In the genomic region with DNA sequence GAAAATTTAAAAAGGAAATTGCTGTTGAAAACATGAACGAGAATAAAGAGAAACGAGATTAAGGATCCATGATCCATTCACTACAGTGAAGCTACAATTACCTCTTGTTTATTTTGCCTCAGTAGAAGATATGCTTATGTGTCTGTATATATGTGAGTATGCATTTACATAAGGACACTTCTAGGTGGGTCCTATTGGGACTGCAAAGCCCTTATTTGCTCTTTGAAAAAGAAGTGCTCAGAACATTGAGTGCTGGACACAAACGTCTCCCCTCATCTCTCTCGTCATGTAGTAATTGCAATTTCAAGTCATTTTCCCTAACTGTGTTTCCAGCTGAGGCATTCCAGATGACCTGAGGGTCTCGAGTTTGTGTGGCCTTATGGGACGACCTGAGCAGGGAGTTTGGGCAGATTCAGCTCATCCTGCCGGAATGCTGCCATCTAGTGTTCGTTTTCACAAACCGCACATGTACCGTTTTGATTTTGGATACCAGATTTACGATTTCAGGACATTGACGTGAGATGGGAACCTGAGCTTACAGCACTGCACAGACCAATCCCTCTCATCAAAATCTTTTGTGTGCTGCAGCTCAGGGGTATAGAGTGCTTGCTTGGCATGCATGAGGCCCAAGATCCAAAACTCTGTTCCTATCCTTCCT, we compare ENCODE assay signal across 10 mouse cellular contexts. TPM values are rescaled to one million over a fixed set of nuclear protein-coding genes. Genes with fewer than 3 reads are reported as not detected.
A peak's percentile ranks its signal among the peaks of the same experiment; 100 is the strongest.
DNase-seq lines count a peak whose midpoint lies in the region; ATAC-seq and TF ChIP-seq lines count a peak whose summit lies in the region.
"Had no signal": no experiment of that assay in that cellular context is flagged by ENCODE, and none has a peak within 500 bp of the region (broad histone marks: within the 10 kb centered on the region; RNA-seq: fewer than 3 reads in every experiment).

No protein-coding gene starts in this region.

- no peaks in the 10 kb centered on the region for H3K36me3 ChIP-seq in liver, embryonic 12.5 days
- no peaks in the 10 kb centered on the region for H3K36me3 ChIP-seq in embryonic facial prominence, embryonic 10.5 days (replicated peaks)
- H3K36me3 ChIP-seq in limb, embryonic 14.5 days (ENCODE audit: control insufficient read depth, insufficient read depth, low read length) = no peaks in the 10 kb centered on the region
- H3K36me3 ChIP-seq in neural tube, embryonic 15.5 days = no peaks in the 10 kb centered on the region

- H3K4me3 ChIP-seq in liver, embryonic 12.5 days = no peak overlapping the region
- H3K4me3 ChIP-seq in embryonic facial prominence, embryonic 10.5 days = no peak overlapping the region
- H3K4me3 ChIP-seq in limb, embryonic 14.5 days (replicated peaks; ENCODE audit: low read length) = no peak overlapping the region
- no peak overlapping the region for H3K4me3 ChIP-seq in neural tube, embryonic 15.5 days (replicated peaks)
- H3K4me3 ChIP-seq: myocyte had no signal

- ATAC-seq in liver, embryonic 12.5 days = no peak
- ATAC-seq in limb, embryonic 14.5 days (ENCODE audit: low FRiP score, low read depth) = no peak
- peak; percentile 45; the same call in 1 of the 2 replicates for ATAC-seq in neural tube, embryonic 15.5 days (ENCODE audit: low FRiP score)

- TF ChIP-seq POLR2A in limb, embryonic 14.5 days (IDR thresholded peaks at IDR 0.05; ENCODE audit: borderline replicate concordance, extremely low read depth, insufficient read depth, insufficient read length) = no peak

- H3K9me3 ChIP-seq in liver, embryonic 12.5 days (replicated peaks) = no peaks in the 10 kb centered on the region
- no peaks in the 10 kb centered on the region for H3K9me3 ChIP-seq in embryonic facial prominence, embryonic 10.5 days
- peaks cover 3% of the 10 kb centered on the region; the same call in 1 of the 2 replicates for H3K9me3 ChIP-seq in limb, embryonic 14.5 days (ENCODE audit: control insufficient read depth, low read length)
- no peaks in the 10 kb centered on the region for H3K9me3 ChIP-seq in neural tube, embryonic 15.5 days (replicated peaks)

- H3K4me2 ChIP-seq in liver, embryonic 12.5 days = no peak overlapping the region
- H3K4me2 ChIP-seq in limb, embryonic 14.5 days (replicated peaks; ENCODE audit: low read depth, low read length, severe bottlenecking) = no peak overlapping the region
- no peak overlapping the region for H3K4me2 ChIP-seq in neural tube, embryonic 15.5 days

- H3K27ac ChIP-seq in liver, embryonic 12.5 days = no peak overlapping the region
- H3K27ac ChIP-seq in embryonic facial prominence, embryonic 10.5 days (replicated peaks) = no peak overlapping the region
- H3K27ac ChIP-seq in limb, embryonic 14.5 days (replicated peaks; ENCODE audit: low read depth, low read length) = no peak overlapping the region
- H3K27ac ChIP-seq in neural tube, embryonic 15.5 days (replicated peaks) = no peak overlapping the region

- H3K9ac ChIP-seq in liver, embryonic 12.5 days = no peak overlapping the region
- no peak overlapping the region for H3K9ac ChIP-seq in limb, embryonic 14.5 days (ENCODE audit: low read depth, low read length, severe bottlenecking)
- 0 out of 2 replicates have a peak overlapping the region, but pooled peaks have one; percentile 10 for H3K9ac ChIP-seq in neural tube, embryonic 15.5 days (replicated peaks)

- DNase-seq in liver (peak; percentile 44), ZHBTc4 (ENCODE audit: low read depth, low spot score) (peak; percentile 79)
- peak; percentile 72 for DNase-seq in embryonic facial prominence, embryonic 10.5 days (ENCODE audit: low spot score)
- peak; percentile 63 for DNase-seq in induced T-regulatory cell, adult 2 months (ENCODE audit: low read depth)
- peak; percentile 61 for DNase-seq in limb, embryonic 14.5 days (ENCODE audit: low spot score)
- DNase-seq in spleen, postnatal 4 days (ENCODE audit: low spot score in 2 of 2) = no peak

- 21% methylated on average over 12 of the region's 12 CpGs for WGBS in liver, embryonic 12.5 days (ENCODE audit: insufficient replicate concordance)
- WGBS in embryonic facial prominence, embryonic 10.5 days = 18% methylated on average over 12 of the region's 12 CpGs
- 17% methylated on average over 12 of the region's 12 CpGs for whole genome bisulfite sequencing in limb, embryonic 14.5 days
- WGBS in neural tube, embryonic 15.5 days = 19% methylated on average over 12 of the region's 12 CpGs

- H3K27me3 ChIP-seq in liver, embryonic 12.5 days (replicated peaks) = no peaks in the 10 kb centered on the region
- no peaks in the 10 kb centered on the region for H3K27me3 ChIP-seq in embryonic facial prominence, embryonic 10.5 days (replicated peaks; ENCODE audit: low read depth, poor library complexity, severe bottlenecking)
- H3K27me3 ChIP-seq in limb, embryonic 14.5 days (ENCODE audit: control insufficient read depth, insufficient read depth, low read length) = no peaks in the 10 kb centered on the region
- no peaks in the 10 kb centered on the region for H3K27me3 ChIP-seq in neural tube, embryonic 15.5 days (replicated peaks)

- no peaks in the 10 kb centered on the region for H3K4me1 ChIP-seq in liver, embryonic 12.5 days
- no peaks in the 10 kb centered on the region for H3K4me1 ChIP-seq in embryonic facial prominence, embryonic 10.5 days
- no peaks in the 10 kb centered on the region for H3K4me1 ChIP-seq in limb, embryonic 14.5 days (ENCODE audit: control insufficient read depth, insufficient read depth, low read length)
- 0 out of 2 replicates have a peak, but pooled peaks cover 4% of the 10 kb centered on the region for H3K4me1 ChIP-seq in neural tube, embryonic 15.5 days

RNA-seq across cellular contexts. Expression of a gene that starts 27.5 kb away (rescaled TPM):
- 0.12 and 0.41 TPM in 2 replicates for polyA plus RNA-seq in liver, embryonic 12.5 days (2016; fragmentation: Nextera tagmentation; extraction: Ambion mirVana)
- not detected in 2 replicates for polyA plus RNA-seq in embryonic facial prominence, embryonic 10.5 days (2016; fragmentation: Nextera tagmentation; extraction: Ambion mirVana)
- not detected in 2 replicates for polyA plus RNA-seq in limb, embryonic 14.5 days (2012; rRNA removed)
- not detected in 2 replicates for polyA plus RNA-seq in limb, embryonic 14.5 days (2014; fragmentation: Nextera tagmentation; extraction: Ambion mirVana)
- 0.17 TPM in 1 of 2 replicates, not detected in the other for polyA plus RNA-seq in neural tube, embryonic 15.5 days (2015; fragmentation: Nextera tagmentation; extraction: Ambion mirVana)
- polyA plus RNA-seq: frontal cortex, adult 2 months; myocyte had no signal

RNA-seq across cellular contexts. Expression of a gene that starts 30.1 kb away (rescaled TPM):
- polyA plus RNA-seq in liver, embryonic 12.5 days (2016; fragmentation: Nextera tagmentation; extraction: Ambion mirVana) = 27.4 and 28.1 TPM in 2 replicates
- polyA plus RNA-seq in embryonic facial prominence, embryonic 10.5 days (2016; fragmentation: Nextera tagmentation; extraction: Ambion mirVana) = 14.6 and 17.2 TPM in 2 replicates
- 4.9 and 6.6 TPM in 2 replicates for polyA plus RNA-seq in limb, embryonic 14.5 days (2012; rRNA removed)
- polyA plus RNA-seq in limb, embryonic 14.5 days (2014; fragmentation: Nextera tagmentation; extraction: Ambion mirVana) = 7.5 and 8.9 TPM in 2 replicates
- polyA plus RNA-seq in neural tube, embryonic 15.5 days (2015; fragmentation: Nextera tagmentation; extraction: Ambion mirVana) = 5.0 and 5.2 TPM in 2 replicates

Comparison
In these comparisons a context has a peak if more than half of its experiments do, and no peak if none do; other contexts are left out.
1. DNase-seq: peak in liver (single experiment), ZHBTc4 (single experiment), embryonic facial prominence, embryonic 10.5 days (single experiment), induced T-regulatory cell, adult 2 months (single experiment) and limb, embryonic 14.5 days (single experiment); none in spleen, postnatal 4 days (0 of 2).